Mouse (Mus musculus): ENCODE data around the gene Pde6b.

Gene Pde6b

GRCm38 (mm10) chr5:108388201-108388600, at the start of gene Pde6b:
TSS of gene Pde6b (plus strand) at chr5:108388391.
- no peak for DNase-seq

- no peak for DNase-seq
Observed at GRCm38 (mm10) chr5:108343680-108344170, 44.5 kb upstream of the Pde6b start.

- DNase-seq = no peak
Observed at GRCm38 (mm10) chr5:108345313-108346071, 42.7 kb upstream of the Pde6b start.

DNA sequence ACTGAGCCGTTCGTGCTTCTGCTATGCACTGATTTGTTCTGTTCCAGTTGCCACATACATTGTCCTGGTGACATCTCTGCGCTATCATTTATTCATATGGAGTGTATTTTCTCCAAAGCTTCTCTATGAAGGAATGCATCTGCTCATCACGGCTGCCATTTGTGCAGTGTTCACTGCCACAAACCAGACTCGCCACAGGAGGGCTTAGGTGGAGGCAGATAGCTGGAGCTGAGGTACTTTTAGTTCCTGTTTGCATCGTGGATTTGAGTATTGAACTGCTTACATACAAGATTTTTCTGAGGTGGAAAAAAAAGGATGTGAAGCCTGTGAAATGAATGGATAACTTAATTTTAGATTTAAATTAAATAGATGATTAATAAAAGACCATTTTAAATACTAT, 40.3 kb upstream of the Pde6b start:
- no peak for DNase-seq

GRCm38 (mm10) chr5:108349511-108350148, 38.6 kb upstream of the Pde6b start:
- DNase-seq = no peak

- DNase-seq = no peak
Observed at GRCm38 (mm10) chr5:108354056-108354455, 34.1 kb upstream of the Pde6b start.

GRCm38 (mm10) chr5:108357862-108358261, 30.3 kb upstream of the Pde6b start:
- DNase-seq = no peak

DNA sequence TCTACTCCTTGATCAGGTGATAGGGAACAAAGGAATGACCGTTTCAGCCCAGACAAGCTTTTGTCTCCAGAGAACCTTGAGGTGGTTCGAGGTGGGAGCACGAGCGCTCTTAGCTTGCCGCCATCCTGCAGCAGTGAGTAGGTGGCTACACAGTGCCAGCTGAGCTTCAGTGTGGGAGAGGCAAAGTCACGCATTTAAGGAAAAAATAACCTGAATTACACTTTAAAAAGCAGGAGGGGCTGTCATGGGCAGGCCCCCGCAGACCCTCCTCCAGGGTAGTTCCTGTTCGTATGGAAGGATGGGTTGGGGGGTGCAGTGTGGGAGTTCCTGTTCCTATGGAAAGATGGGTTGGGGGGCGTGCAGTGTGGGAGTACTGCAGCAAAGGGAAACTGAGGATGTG, 28.7 kb upstream of the Pde6b start:
- no peak for DNase-seq

DNA sequence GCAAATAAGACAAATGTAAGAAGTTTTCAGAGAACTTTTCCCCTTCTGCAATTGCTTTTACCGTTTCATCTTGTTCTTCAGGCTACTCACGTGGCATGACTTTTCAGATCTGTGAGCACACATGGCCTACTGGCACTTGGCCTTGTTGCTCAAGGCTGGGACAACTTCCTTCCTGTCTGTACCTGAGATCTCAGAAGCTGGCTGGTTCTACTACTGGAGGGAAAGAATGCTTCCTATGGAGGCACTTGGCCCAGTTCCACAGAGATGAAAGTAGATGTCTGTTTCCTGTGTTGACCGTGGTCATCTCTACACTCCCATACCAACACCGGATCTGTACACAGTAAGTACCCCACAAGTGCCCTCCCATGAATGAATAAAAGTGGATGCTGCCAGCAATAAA, 28.0 kb upstream of the Pde6b start:
- DNase-seq = no peak

- DNase-seq = no peak
Observed at GRCm38 (mm10) chr5:108362330-108362729, 25.9 kb upstream of the Pde6b start.

DNA sequence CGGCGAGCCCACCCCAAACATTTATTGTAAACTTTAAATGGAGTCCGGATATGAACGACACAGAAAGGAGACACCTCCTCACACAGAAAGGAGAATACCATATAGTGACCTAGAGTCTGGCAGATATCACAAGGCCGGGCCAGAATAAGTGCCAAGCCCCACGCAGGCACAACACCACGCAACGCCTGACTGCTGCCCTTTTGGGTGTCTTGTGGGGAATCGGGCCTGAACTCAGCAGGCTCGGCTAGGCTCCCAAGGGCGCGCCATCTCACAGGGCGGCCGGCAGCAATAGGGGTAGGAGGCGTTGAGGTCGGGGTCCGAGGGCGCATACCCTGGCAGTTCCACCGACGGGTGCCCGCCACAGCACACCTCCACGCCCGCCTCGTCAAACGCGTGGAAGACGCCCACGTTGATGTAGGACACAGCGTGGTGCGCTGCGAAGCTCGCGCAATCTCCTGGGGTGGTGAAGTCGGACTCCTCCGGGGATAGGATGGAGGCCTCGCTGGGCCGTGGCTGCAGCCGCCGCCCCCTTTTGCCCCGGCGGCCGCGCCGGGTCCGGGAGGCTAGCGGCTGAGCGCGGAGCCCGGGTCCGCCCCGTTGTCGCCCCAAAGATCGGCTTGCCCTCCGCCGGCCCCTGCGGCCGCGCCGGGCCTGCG, 21.7 kb upstream of the Pde6b start:
- peak; percentile 33 for DNase-seq

DNA sequence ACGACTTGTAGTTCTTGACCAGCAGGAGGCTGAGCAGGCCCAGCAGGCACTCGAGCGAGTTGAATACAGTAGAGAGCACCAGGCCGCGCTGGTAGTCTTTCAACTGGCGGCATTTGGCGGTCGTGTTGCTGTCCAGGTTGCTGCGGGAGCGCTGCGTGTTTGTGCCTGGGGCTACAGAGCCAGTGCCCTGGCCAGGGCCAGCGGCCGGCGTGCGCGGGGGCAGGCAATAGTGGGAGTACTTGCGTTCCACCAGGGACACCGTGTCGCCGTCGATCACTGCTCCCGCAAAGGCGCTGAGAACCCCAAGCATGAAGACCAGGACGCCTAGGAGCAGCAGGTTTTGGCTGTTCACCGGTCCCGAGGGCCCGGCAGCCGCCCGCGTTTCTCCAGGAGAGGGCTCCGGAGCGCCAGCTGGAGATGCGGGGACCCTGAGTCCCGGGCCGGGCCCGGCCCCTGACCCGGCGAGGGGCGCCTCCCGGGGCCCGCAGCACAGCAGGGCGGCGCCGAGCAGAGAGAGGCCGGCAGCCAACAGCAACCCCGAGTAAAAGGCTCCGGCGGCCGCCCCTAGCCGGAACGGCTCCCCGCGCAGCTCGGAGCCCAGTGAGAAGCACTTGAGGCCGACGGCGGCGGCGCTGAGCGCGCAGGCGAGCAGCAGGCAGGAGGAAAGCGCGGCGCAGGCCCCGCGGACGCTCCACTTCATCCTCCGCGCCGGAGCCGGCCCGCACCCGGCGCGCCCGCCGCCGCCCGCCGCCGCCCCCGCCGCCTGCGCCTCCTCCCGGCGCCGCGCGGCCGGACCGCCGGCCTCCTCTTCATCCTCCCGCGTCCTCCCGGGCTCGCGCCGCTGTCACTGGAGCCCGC, 21.0 kb upstream of the Pde6b start:
- DNase-seq = peak; percentile 62

- DNase-seq = peak; percentile 51
Observed at GRCm38 (mm10) chr5:108367871-108368332, 20.3 kb upstream of the Pde6b start, which contains the start of gene Gm42517. TSS of gene Gm42517 (minus strand) at chr5:108367922.

- DNase-seq = no peak
Observed at GRCm38 (mm10) chr5:108368446-108368845, 19.7 kb upstream of the Pde6b start.

DNA sequence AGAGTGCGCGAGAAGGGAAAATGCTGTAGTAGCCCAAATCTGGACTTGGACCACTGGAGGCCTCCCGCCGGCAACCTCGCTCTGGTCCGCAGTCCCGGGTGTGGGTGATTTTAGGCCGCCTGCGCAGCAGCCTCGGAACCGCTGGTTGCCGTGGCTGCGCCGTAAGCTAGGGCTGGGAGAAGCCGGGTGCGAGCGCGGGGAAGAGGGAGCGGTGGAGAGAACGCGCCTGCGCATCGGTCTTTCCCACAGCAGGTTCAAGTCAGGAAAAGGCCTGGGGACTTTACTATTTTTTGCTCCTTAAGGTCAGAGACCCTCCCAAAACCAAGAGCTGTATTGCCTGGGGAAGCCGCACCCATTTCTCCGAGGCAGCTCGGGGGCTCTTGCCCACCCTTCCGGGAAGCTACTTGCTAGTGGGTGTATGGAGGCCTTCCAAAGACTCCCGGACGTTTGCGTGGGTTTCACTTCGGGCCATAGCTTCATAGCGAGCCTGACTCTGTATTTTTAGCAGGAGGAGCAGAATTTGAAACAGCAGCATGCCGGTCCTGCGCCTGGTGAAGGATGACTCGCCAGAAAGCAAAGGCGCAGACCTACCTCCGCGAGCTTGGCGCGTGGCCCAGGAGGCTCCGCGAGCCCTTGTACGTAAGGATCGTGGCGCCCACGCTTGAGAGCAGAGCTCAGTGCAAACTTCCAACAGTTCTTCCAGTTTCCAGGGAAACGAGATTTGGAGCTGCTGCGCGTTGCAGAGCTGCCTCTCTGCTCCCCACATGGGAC, 19.2 kb upstream of the Pde6b start:
- peak; percentile 65 for DNase-seq

DNA sequence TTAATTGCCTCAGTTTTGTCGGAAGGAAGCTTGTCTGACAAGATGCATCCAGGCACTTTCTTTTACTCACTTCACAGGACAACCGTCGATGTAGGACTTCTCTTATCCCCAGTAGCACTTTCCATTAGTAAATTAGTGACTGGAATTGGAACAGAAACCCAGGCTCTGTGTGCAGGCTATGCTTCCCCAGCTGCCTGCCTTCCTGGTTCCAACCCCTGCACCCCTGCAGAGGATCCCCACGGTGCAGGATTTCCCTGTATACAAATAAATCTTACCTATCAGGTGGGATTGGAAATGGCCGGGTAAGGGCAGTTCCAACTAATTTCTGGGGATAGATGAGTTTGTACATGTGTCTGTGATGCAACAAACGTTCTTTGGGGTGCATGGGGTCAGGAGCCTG, 18.2 kb upstream of the Pde6b start:
- DNase-seq = no peak

GRCm38 (mm10) chr5:108374079-108374478, 14.1 kb upstream of the Pde6b start:
- DNase-seq = no peak

DNA sequence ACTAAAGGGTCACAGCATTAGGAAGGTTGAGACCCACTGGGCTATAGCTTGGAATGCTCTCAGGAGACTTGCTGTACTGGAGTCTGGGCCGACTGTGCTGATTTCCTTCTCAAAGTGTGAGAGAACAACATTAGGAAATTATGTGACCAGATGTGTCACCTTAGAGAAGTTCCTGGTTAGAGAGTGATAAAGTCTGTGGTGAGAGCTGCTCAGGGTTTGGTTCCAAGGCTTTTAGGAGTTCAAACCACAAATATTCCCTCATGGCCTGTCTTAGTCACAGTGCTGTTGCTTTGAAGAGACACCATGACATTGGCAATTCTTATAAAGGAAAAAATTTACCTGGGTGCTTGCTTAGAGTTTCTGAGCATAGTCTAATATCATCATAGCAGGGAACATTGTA, 12.1 kb upstream of the Pde6b start:
- no peak for DNase-seq

GRCm38 (mm10) chr5:108378346-108378745, 9.8 kb upstream of the Pde6b start:
- no peak for DNase-seq

DNA sequence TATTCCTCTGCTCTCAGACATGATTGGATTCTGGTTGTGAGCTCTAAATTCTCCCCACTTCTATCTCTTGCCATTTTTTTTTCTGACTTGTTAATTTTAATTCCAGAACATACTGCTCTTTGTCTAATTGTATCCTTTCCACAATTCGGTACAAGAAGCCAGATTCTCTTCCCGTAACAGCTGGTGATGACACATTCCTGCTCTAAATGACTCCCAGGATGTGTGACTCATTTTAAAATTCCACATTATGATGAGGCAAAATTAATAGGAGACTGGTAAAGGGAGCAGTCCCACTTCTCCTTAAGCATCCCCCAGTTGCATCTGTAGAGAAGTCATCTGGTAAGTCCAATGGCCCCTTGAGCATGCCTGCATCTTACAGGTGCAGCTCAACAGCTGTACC, 2.6 kb upstream of the Pde6b start:
- DNase-seq = no peak

GRCm38 (mm10) chr5:108386449-108386848, 1.7 kb upstream of the Pde6b start:
- DNase-seq = no peak

DNA sequence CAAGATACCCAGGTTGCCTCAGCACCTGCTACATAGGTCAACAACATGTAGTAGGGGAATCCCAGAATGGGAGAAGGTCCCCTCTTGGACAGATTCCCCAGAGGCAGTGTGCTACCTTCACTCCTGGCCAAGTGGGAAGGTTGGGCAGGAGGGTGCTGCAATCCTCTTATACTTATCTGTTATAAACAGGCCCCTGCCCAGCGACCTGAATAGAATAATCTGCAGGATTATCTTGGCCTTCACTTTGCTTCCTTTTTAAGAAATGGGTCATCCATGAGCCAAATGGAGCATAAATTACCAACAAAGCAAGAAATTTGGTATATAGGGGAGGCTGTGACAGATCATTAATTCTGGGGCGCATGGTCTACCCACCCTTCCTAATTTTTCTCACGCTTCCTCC, 1.6 kb downstream of the Pde6b start:
- no peak for DNase-seq
